Mouse (Mus musculus) stomach, postnatal 0 days (tissue): ENCODE measurements at regions not wholly inside any gene's neighbourhood (a gene's known extent, or its start where the extent isn't known, plus 50 kb on each side); places are given as distances from the start of the nearest gene placed in this dataset.

ENCODE experiments used
- CTCF ChIP-seq: IDR thresholded peaks from 2 replicates; pipeline ENCODE4 v1.5.1; 2016; ENCODE audit warnings: antibody characterized with exemption, low read depth, mild to moderate bottlenecking, moderate library complexity
- EP300 ChIP-seq: optimal IDR thresholded peaks from 2 replicates; pipeline ENCODE3; 2016; ENCODE audit warnings: antibody characterized with exemption

DNA sequence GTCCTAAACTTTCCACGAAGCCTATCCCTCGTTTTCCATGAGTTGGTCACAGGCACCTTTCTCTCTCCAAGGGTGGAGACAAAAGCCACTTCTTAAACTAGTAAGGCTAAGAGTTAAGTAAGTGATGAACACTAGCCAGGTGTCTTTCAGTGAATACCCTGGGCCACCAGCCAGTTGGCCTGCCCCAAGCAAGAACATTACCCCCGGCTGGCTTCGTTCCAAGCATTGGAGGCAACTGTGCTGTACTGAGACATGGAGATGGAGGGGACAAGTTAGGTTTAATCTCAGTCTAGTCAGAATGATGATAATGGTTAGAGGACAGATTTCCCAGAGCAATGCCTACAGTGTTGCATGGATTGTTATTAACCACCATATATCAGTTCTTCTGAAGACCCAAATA, 350.6 kb downstream of the Actr3 start:
- TF ChIP-seq CTCF (no peak), EP300 (no peak)
